Mouse (Mus musculus) retina, postnatal 7 days (tissue): ENCODE data around the gene Bivm.

ENCODE experiments used
- DNase-seq: peaks from one replicate; pipeline ENCODE4 v3.0.0-alpha.2; 2012; ENCODE audit warnings: low read depth, low spot score

Gene Bivm

DNA sequence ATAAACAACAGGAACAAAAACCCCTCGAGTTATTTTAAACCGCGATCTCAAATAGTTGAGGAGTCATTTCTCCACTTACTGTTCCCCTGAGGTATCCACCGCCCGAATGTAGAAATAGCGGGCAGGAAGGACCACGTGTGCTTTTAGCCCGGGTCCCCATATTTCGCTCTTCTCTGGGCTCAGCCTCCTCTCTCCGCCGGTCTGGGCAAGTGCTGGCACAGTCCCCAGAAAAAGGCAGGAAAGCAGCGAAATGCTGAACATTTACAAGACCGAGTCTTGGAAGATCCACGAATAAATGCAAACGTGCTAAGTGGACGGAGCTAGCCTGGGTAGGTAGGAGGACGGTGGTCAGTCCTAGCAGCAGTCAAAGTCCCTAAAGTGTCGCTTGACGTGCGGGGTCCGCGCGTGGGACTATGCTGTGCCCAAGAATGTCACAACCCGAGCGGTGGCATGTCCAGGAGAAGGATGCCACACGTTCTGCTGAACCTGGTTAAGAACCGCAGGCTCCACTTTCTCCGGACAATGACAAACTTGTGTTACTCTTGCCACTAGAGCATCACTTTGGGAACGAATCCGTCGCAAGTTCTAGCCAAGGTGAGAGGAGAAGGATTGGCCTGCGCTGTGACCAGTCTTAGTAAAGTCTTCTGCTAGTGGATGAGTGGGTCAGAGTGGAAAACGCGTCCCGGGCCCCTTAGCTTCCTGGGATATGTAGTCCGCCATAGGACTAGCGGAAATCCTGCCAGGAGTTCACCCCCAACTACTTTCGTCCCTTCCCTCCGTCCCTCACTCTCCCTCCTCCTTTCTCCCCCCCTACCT, at the start of gene Bivm, which contains the start of gene Kdelc1:
TSS of gene Bivm (plus strand) at position 719 of the 816 bp plus-strand sequence.
TSS of gene Kdelc1 (minus strand) at position 570 of the 816 bp plus-strand sequence.
- peak; percentile 81 for DNase-seq

DNA sequence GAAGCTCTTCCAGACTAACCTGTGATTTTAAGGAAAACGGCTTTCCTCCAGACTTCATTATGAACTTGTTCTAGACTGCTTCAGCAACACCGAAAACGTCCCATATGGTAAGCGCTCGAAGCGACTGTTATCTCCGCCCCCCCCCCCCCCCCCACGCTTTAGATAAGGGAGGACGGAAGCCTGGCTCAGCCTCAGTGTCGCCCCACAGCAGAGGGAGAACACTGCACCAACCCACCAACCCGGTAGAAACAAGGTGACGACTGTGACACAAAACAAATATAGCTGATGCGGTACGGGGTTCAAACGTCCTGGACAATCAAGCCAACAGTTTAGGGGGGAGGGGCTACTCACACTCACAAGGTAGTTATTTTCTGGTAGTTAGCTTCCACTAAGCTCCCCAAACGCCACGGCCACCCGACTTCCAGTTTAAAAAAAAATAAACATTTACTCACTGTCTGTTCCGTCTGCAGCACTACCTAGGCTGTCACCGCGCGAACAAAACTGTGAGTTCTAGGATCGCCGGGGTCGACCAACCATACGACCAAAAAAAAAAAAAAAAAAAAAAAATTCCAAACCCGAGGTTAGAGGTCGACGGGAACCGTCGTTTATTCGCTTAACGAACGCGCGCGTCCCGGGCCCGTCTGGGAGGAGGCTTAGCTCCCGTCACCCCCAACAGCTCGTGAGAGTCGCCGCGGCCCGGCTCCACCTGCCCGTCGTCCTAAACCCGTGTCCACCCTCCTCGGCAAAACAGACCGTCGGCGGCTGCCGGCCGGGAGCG, 17.1 kb upstream of the Bivm start:
- no peak for DNase-seq

DNA sequence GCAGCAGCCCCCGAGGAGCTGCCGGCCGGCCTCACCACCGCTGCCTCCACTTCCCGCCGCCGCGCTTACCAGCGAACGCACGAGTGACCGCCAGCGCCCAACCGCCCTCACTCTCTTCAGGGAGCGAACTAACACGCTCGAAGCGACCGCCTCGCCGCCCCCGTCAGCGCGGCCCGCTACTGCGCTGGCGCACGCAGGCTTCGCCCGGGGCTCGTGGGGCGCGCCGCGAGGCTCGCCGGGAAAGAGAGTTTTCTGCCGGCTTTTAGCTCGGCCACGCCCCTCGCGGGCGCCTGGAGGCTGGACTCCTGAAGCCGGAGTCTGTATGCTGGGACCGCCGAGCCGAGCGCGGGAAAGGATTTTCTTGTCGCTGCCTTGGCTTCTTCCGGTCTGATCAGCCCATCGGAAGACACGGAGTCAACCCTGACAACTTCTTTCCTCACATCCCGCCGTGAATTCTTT, 16.5 kb upstream of the Bivm start, which contains the start of gene Tex30:
TSS of gene Tex30 (minus strand) at position 183 of the 459 bp plus-strand sequence.
- peak; percentile 90 for DNase-seq

DNA sequence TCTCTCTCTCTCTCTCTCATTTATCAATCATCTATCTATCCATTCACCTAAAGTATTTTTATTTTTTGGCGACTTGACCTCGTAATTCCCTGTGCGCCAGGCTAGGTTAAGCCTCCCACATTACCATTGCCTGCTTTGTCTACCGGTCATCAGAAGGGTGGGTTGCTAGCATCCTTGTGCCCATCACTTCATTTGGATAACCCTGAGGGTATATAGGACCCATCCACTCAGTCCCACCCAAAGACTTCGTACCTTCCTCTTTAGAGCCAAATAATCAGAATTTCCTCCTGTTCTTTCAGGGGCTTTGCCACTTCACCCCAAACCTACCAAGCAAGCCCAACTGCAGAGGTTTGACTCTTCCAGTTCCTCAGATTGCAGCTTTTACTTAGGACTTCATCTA, 15.8 kb upstream of the Bivm start:
- no peak for DNase-seq

DNA sequence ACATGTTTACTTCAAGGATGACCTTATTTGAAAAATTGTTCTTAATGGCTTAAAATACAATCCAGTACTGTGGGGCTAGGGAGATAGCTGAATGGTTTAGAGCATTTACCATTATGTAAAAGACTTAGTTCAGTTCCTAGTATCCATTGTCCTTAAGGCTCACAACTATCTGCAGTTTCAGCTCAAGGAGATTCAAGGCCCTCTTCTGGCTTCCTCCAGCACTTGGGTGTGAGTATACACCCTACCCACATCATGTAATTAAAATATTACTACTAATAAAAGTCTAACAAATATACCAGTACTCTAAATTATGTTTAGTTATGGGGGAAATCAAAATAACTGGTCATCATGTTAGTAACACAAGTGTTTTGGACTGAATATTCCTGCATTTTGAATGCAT, 1.2 kb upstream of the Bivm start:
- DNase-seq = no peak

DNA sequence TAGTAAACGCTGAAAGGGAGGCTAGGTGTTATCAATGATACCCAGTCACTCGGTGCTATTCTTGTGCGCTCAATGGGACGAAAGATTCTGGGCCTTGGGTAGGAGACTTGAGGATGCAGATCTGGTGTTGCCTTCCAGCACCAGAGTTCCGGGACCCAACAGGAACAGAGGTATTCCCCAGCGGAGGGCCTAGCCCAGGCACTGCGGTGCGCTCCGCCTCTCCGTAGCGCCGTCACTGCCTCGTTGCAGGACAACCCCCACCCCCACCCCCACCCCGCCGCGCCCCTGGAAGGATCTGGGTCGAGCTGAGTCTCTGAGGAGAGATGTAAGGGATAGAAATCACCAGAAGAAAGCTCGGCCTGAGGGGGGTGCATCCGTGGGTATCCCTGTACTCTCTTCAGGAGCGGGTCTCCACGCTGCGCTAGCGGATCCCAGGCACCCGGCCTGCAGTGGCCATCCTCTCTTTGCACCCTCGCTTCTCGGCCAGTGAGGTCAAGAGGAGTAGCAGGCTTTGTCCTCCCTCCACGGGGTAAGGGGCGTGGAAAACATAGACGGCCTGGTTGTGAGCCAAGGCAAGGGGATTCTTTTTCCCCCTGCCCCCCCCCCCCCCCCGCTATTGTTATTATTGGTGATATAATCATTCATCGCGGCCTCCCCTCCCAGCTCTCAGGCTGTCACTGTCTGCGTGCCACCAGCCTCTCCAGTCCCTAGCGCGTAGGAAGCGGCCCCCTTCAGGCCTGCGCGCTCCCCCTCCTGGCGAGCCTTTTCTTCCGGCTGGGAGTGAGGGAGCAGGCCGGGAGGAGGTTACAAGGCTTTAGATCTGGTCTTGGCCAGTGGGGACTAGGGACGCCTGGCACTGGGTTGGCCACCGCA, 680 bp downstream of the Bivm start:
- DNase-seq = peak; percentile 72

DNA sequence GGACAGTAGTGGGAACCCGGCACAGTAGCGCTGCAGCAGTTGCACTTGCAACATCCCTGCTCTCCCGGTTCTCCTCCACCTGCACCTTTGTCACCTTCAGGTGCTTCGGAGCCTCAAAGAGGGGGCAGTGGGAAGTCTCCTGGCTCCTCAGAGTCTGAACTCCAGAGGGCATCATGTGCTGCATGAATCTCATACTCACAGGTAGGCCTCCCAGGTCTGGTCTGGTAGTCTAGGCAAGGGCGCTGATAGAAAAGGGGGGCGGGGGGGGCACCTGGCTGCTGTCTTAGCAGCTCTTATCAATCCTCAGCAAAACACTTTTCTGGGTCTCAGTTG, 1.3 kb downstream of the Bivm start:
- DNase-seq = no peak

DNA sequence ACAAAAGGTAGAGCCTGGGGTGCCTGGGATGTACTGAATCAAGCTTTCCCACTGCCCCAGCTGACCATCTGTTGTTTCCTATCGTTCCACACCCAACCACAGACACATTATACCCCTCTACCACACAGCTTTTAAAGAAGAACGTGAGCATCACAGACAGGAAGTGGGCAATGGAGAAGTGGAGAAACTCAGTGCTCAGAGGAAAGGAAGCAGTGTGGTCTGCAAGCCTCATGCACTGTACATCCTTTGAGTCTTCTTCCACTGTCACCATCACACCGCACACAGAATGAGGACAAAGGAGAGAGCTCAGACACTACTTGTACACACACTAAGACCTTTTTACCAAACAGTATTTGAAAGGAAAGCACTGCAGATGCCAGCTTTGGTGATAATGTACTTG, 3.5 kb downstream of the Bivm start:
- DNase-seq = no peak

DNA sequence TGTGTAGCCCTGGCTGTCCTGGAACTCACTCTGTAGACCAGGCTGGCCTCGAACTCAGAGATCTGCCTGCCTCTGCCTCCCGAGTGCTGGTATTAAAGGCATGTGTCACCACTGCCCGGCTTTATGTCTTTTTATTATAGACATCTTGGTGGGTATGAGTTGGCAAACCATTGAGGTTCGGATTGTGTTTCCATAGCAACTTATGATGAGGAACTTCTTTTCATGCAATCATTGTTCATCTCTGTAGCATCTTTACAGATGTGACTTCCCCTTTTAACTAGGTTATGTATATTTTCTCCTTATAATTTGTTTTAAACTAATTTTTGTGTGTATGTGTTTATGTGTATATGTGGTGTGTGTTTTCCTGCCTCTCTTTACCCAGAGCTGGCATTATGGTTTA, 6.8 kb downstream of the Bivm start:
- no peak for DNase-seq

DNA sequence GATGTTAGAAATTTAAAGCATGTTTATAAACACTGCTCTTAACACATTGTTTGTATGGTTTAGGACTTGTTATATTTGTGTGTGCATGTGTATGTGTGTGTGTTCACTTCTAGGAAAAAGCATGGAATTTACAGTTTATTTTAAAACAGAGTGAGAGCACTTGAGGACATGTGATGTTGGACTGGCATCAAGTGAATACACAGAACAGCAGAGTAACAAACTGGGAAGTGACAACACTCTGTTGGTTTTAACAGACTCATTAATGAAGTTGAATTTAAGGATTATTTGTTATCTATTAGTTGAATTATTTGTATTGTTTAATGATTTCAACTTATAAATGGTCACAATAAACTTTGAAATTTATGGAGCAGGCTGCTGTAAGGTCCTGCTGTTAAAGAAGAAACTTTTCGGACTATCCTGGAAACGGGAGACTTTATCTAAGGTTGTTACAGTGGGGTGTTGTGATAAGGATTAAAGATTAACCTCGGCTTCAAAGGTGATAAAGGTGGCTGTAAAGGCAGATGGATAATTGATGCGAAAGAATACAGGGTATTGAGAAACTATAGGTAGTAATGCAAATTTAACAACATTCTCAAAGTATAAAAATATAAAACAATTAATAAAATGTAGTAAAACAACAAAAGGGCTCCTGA, 11.3 kb downstream of the Bivm start:
- DNase-seq = no peak

DNA sequence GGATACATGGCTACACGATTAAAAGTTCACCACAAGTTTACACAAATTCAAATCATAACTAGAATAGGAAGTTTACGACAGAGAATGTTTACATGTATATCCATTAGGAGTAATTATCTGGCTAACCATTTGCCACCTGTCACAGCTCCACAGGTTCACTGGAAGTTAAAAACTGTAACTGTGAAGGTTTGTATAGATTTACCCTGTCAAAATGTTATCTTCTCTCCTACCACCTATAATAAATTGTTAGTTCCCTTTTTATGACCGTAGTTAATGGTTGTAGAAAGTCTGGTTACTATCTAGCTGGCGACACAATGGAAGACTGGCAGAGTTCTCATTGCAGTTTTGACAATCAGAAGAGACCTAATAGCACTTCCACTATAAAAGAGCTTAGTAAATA, 21.5 kb downstream of the Bivm start:
- no peak for DNase-seq

DNA sequence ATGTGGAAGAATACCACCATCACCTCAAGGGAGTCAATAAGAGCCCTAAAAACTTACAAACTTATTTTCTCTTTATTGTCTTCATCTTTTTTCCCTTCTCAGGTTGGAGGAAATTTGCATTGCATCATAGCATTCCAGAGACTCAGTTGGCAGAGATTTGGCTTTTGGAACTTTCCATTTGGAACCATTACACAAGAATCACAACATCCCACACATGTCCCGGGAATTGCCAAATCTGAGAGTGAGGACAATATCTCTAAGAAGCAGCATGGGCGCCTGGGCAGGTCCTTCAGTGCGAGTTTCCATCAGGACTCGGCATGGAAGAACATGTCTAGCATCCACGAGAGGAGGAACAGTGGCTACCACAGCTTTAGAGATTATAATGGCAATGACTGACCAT, 24.0 kb downstream of the Bivm start:
- no peak for DNase-seq

DNA sequence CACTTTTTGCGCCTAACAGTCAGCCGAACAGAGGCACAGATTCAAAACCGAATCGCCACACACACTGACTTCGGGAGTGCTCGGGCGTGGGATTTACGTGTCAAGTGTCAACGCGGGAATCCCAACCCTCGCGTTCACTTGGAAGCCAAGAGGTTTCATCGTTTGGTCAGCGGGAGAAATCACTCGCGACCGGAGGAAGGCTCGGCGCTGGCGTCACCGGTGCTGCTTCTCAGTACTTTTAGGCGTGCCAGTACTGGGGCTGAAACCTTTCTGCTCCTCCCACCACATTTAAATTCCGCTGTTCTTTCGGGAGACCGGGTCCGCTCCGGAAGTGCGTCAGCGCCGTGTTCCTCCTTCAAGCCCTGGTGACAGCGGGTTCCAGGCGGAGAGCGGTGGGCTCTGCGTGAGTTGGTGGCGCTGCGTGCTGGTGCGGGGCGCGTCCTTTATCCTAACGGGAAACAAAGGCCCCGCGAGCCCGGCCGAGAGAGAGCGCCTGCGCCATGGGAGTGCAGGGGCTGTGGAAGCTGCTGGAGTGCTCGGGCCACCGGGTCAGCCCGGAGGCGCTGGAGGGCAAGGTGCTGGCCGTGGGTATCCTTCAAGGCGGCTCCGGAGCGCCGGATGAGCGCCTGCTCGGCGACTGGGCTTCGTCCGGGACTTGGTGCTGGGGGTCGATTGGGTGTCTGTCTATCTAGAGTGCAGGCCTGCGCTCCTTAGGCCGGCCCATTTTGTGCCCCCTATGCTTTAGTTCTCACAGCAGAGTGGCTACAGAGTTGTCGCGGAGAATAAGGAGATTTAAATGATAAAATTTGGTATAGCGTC, 29.0 kb downstream of the Bivm start, which contains the start of gene Ercc5:
TSS of gene Ercc5 (plus strand) at position 182 of the 819 bp plus-strand sequence.
- peak; percentile 68 for DNase-seq

DNA sequence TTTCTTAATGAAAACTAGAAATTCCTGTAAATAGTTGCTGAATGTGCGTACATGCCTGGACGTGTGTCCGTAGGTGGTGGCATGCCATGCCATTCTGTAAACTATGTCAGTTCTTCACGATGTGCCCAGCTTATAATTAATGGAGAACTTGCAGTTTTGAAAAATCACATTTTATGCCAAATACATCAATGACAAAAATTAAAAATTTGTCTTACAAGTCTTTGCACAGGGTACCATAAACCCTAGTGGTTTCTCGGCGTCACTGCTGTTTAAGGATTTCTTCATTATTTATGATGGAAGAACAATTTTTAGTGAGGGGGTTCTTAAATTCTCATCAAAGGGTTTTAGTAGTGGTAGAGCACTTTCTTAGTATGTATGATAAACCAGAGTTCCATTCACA, 29.9 kb downstream of the Bivm start:
- no peak for DNase-seq

DNA sequence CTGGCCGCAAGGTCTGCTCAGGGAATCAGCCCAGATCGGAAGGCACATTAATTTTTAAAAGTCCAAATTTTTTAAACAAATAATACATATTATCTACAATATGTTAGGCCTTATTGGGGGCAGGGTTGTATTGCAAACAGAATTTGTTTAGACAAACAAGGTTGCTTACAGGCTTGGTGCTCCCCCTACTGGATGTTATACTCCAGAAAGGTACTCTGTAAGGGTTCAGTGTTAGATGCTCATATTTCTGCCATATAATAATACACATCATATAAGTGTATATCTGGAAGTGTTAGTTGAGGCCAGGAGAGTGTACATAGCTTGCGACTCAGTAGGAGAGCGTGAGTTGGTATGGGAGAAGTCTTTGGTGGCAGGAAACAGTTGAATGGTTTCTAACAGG, 36.5 kb downstream of the Bivm start:
- DNase-seq = peak; percentile 3

DNA sequence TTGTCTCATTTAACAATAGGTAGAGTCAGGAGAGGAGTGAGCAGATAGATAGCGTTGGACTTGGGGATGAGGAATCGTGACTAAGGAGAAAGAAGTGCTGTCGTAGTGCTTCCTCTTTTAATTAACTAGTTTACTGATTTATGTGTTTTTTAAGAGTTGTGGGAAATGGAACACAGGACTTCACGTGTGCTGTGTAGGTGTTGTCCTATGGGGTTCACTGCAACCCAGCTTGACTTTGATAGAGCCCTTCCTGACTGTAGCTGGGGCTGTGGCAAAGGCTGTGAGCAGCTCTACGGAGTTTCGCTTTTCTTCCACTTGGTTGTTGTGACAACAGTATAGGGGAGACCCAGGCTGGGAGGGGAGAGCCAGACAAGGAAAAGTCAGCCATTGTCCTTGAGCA, 39.6 kb downstream of the Bivm start:
- DNase-seq = no peak

DNA sequence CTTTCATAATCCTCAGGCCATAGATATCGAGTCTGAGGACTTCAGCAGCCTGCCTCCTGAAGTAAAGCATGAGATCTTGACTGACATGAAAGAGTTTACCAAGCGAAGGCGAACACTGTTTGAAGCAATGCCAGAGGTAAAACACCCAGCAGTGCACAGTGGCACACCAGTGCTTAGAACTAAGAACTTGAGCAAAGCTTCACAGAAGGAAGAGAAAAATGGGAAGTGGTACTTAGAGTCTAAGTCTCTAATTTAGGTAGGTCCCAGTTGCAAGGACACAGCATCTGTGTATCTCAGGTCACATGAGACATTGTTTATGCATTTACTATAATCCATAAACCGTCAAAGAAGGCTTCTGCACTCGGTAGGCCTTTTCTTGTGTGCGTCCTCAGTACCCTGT, 43.1 kb downstream of the Bivm start:
- no peak for DNase-seq

DNA sequence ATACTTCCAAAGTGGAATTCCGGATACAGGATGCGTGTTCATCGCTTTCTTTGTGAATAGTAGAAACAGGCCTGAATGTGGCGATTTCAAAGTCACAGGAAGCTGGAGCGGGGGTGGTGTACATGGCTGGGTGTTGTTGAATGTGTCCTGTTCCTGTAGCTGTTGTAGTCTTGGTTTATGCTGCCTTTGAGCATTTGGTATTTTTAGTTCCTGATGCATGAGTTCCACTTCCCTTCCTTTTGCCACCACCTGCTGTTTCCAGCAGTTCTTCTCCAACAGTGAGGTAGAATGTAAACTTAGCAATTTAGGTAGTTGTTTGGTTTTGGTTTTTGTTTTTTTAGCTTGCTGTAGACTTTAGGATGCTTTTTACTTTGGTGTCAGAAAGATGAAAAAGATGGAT, 43.6 kb downstream of the Bivm start:
- DNase-seq = no peak

DNA sequence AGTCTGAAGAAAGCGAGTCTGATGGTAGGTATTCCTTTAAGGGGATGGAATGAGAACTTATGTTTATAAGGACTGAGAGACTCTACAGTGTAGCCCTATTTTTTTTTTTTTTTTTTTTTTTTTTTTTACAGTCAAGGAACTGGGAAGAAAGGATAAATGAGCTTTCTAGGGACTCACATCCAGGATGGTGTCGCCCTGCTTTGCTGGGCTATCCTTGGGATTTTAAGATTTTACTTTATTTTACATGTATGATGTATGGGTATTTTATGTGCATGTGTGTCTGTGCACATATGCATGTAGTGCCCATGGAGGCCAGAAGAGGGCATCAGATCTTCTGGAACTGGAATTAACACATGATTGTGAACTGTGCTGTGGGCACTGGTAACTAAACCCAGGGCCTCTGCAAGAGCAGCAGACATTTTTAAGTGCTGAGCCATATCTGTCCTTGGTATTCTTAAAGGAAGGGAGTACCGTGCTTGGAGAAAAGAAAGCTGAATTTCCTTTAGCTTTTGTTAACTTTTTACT, 49.2 kb downstream of the Bivm start:
- DNase-seq = no peak

DNA sequence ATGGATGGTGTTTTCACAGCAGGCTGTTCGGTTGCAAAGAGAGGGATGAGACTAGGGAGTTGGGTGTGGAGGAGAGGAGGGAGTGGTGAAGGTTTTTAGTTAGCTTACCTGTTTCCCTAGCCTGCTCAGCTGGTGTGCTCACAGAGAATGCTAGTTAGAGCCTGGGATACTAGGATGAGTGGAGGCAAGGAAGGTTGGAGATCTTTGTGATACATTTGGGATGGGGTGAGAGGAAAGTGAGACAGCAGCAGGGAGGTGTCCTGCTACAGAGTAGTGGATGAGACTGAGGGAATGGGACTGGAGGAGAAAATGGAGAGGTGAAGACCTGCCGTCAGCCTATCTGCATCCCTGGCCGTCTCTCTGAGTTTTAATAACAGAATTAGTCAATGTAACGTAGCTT, 53.9 kb downstream of the Bivm start:
- no peak for DNase-seq
